Mouse (Mus musculus) thymus, adult 2 months (tissue): ENCODE measurements around the gene Ush1g. TPM values are rescaled to one million over a fixed set of nuclear protein-coding genes. Genes with fewer than 3 reads are reported as not detected.

Experiments used
- DNase-seq: peaks from one replicate; pipeline ENCODE4 v3.0.0; 2021
- H3K27ac ChIP-seq: fragments of 200-500 bp; 2 replicates; pipeline ENCODE4 v1.5.1; 2012; ENCODE audit warnings: low read length, control low read depth; ENCODE audit not compliant: control insufficient read depth, insufficient read depth
- H3K27me3 ChIP-seq: fragments of 200-500 bp; 2 replicates; pipeline ENCODE4 v1.6.1; 2012; ENCODE audit warnings: mild to moderate bottlenecking, low read length, moderate library complexity, mixed read lengths; ENCODE audit not compliant: control insufficient read depth, insufficient read depth
- H3K36me3 ChIP-seq: fragments of 200-500 bp; 2 replicates; pipeline ENCODE4 v1.6.1; 2012; ENCODE audit warnings: mild to moderate bottlenecking, low read length, moderate library complexity; ENCODE audit not compliant: control insufficient read depth, insufficient read depth
- H3K4me1 ChIP-seq: fragments of 200-500 bp; replicated peaks from 2 replicates; pipeline ENCODE4 v1.6.1; 2012; ENCODE audit warnings: low read length; ENCODE audit not compliant: control insufficient read depth, insufficient read depth
- H3K4me3 ChIP-seq: fragments of 200-500 bp; 2 replicates; pipeline ENCODE4 v1.5.1; 2012; ENCODE audit warnings: mild to moderate bottlenecking, low read length, control low read depth, moderate library complexity; ENCODE audit not compliant: control insufficient read depth, insufficient read depth
- CTCF ChIP-seq: fragments of 200-500 bp; IDR thresholded peaks from 2 replicates; pipeline ENCODE4 v1.5.1; 2012; ENCODE audit warnings: mild to moderate bottlenecking, control low read depth, low read length, moderate library complexity, borderline replicate concordance; ENCODE audit not compliant: control insufficient read depth, poor library complexity, insufficient read depth; ENCODE audit errors: extremely low read depth
- POLR2A ChIP-seq: fragments of 200-500 bp; IDR thresholded peaks from 2 replicates; pipeline ENCODE4 v1.6.1; 2012; ENCODE audit warnings: mild to moderate bottlenecking, low read length, control low read depth, moderate library complexity; ENCODE audit not compliant: control insufficient read depth, poor library complexity, insufficient read depth; ENCODE audit errors: extremely low read depth
- WGBS: fragments of 180-500 bp; shearing (Covaris S2); methylation state at CpG from one replicate; pipeline ENCODE4 v1.1.7; 2018; 5-methylcytosine and 5-hydroxymethylcytosine counted together
- polyA plus RNA-seq: library from polyadenylated mRNA; depleted of rRNA; stranded (reverse); fragments of >200 nt; gene quantifications from 2 replicates; pipeline ENCODE4 v1.2.3, GENCODE M21; 2012

Gene Ush1g
- polyA plus RNA-seq, 1 experiment: 0.05 TPM

GRCm38 (mm10) chr11:115319704-115320383 is 2.0 kb downstream of the Ush1g start:
- 15% methylated on average over 18 of the region's 18 CpGs for WGBS

GRCm38 (mm10) chr11:115318245-115319027 is 3.4 kb downstream of the Ush1g start:
- H3K4me3 ChIP-seq: no peak overlapping the region
- H3K36me3 ChIP-seq: no peaks in the 10 kb centered on the region
- 12% methylated on average over 63 of the region's 63 CpGs for WGBS
- no peaks in the 10 kb centered on the region for H3K4me1 ChIP-seq
- H3K27me3 ChIP-seq: peaks cover 44% of the 10 kb centered on the region; the same call in 1 of the 2 replicates
- H3K27ac ChIP-seq: no peak overlapping the region
- DNase-seq: no peak
- TF ChIP-seq POLR2A (no peak), CTCF (no peak)

More at GRCm38 (mm10) chr11:115319704-115320383, 2.0 kb downstream of the Ush1g start:
- H3K4me3 ChIP-seq: no peak overlapping the region
- no peaks in the 10 kb centered on the region for H3K4me1 ChIP-seq
- TF ChIP-seq CTCF (no peak), POLR2A (no peak)
- no peak overlapping the region for H3K27ac ChIP-seq
- H3K27me3 ChIP-seq: peaks cover 45% of the 10 kb centered on the region; the same call in 1 of the 2 replicates
- no peaks in the 10 kb centered on the region for H3K36me3 ChIP-seq
- DNase-seq: no peak

- H3K4me3 ChIP-seq: no peak overlapping the region
- DNase-seq: no peak
- 71% methylated on average over 7 of the region's 7 CpGs for WGBS
- no peaks in the 10 kb centered on the region for H3K36me3 ChIP-seq
- peaks cover 39% of the 10 kb centered on the region; the same call in 1 of the 2 replicates for H3K27me3 ChIP-seq
- H3K27ac ChIP-seq: no peak overlapping the region
- TF ChIP-seq POLR2A (no peak), CTCF (no peak)
- H3K4me1 ChIP-seq: no peaks in the 10 kb centered on the region
Observed at GRCm38 (mm10) chr11:115317204-115317603, 4.6 kb downstream of the Ush1g start.

- 25% methylated on average over 2 of the region's 2 CpGs for WGBS
- H3K27ac ChIP-seq: no peak overlapping the region
- no peaks in the 10 kb centered on the region for H3K36me3 ChIP-seq
- H3K4me3 ChIP-seq: no peak overlapping the region
- H3K4me1 ChIP-seq: no peaks in the 10 kb centered on the region
- no peak for TF ChIP-seq CTCF
- no peak for TF ChIP-seq POLR2A
- no peak for DNase-seq
- H3K27me3 ChIP-seq: peaks cover 17% of the 10 kb centered on the region; the same call in 1 of the 2 replicates
Observed at GRCm38 (mm10) chr11:115314249-115314648, 7.6 kb downstream of the Ush1g start.

- DNase-seq: no peak
- Histone ChIP-seq H3K27me3 (no peaks in the 10 kb centered on the region), H3K4me3 (no peak overlapping the region), H3K4me1 (no peaks in the 10 kb centered on the region), H3K36me3 (no peaks in the 10 kb centered on the region), H3K27ac (no peak overlapping the region)
- 48% methylated on average over 1 of the region's 1 CpGs for WGBS
- TF ChIP-seq POLR2A: no peak
- TF ChIP-seq CTCF: no peak
Observed at GRCm38 (mm10) chr11:115308781-115309180, 13.1 kb downstream of the Ush1g start.

GRCm38 (mm10) chr11:115306863-115307262 is 15.0 kb downstream of the Ush1g start, which contains the start of gene Otop2:
TSS of gene Otop2 (plus strand) at chr11:115307163.
- H3K4me3 ChIP-seq: no peak within 1 kb of the TSS
- no peak within 1 kb of the TSS for H3K27ac ChIP-seq
- no peaks in the 10 kb centered on the region for H3K36me3 ChIP-seq
- TF ChIP-seq POLR2A (no peak), CTCF (no peak)
- no peaks in the 10 kb centered on the region for H3K27me3 ChIP-seq
- DNase-seq: no peak
- H3K4me1 ChIP-seq: no peaks in the 10 kb centered on the region
- 69% methylated on average over 8 of the region's 8 CpGs for WGBS
